Mouse (Mus musculus) spleen, adult 2 months (tissue): ENCODE results near the gene Lrrc52.

Experiments
- CTCF ChIP-seq: fragments of 200-500 bp; IDR thresholded peaks from 2 replicates; pipeline ENCODE4 v1.5.1; 2011; ENCODE audit warnings: mild to moderate bottlenecking, inconsistent platforms; ENCODE audit not compliant: insufficient read depth, insufficient read length, insufficient replicate concordance; ENCODE audit errors: extremely low read depth
- POLR2A ChIP-seq: fragments of 200-500 bp; IDR thresholded peaks from 2 replicates; pipeline ENCODE4 v1.6.1; 2011; ENCODE audit warnings: low read depth, low read length, inconsistent platforms

DNA sequence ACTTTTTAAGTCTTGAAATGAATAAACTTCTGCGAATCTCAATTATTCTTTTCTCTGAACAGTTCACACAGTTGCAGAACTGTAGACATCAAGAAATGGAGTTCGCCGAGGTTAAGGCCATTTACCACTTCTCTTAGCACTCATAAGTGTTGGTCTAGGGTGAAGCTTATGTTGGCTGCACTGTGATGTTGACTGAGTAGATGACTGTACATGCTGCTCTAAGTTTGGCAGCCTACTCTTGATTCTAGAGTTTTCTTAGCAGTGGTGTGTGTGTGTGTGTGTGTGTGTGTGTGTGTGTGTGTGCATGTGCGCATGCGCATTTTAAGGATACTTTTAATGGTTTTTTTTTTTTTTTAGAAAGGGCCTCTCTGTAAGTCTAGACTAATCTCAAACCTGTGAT, 21.4 kb upstream of the Lrrc52 start:
- TF ChIP-seq POLR2A, result no peak
- no peak for TF ChIP-seq CTCF
